Mouse (Mus musculus): ENCODE results near the gene Ggt7.
"Not testable (repeated sequence)": the region's sequence is repeated elsewhere in the genome, so short reads cannot be mapped to it uniquely, and the experiment has no call there.

The Ggt7 gene

GRCm38 (mm10) chr2:155517455-155518423 is at the start of gene Ggt7, which contains the start of gene Acss2:
Gene Ggt7 (minus strand): TSS chr2:155518237.
Gene Acss2 (plus strand): TSS chr2:155517948.
- peak; percentile 100 for DNase-seq (ENCODE audit: low spot score)

GRCm38 (mm10) chr2:155567751-155568150 is 49.7 kb upstream of the Ggt7 start:
- DNase-seq (ENCODE audit: low spot score) = no peak

GRCm38 (mm10) chr2:155562934-155563333 is 44.9 kb upstream of the Ggt7 start:
- DNase-seq (ENCODE audit: low spot score) = no peak

GRCm38 (mm10) chr2:155562209-155562608 is 44.2 kb upstream of the Ggt7 start:
- no peak for DNase-seq (ENCODE audit: low spot score)

- no peak for DNase-seq (ENCODE audit: low spot score)
These were observed 36.5 kb upstream of the Ggt7 start for GRCm38 (mm10) chr2:155554426-155554985.

- DNase-seq (ENCODE audit: low spot score) = no peak
These were observed 34.9 kb upstream of the Ggt7 start for GRCm38 (mm10) chr2:155552949-155553354.

GRCm38 (mm10) chr2:155552336-155552735 is 34.3 kb upstream of the Ggt7 start:
- no peak for DNase-seq (ENCODE audit: low spot score)

GRCm38 (mm10) chr2:155546955-155547354 is 28.9 kb upstream of the Ggt7 start:
- no peak for DNase-seq (ENCODE audit: low spot score)

GRCm38 (mm10) chr2:155540822-155541458 is 22.9 kb upstream of the Ggt7 start:
- peak; percentile 83 for DNase-seq (ENCODE audit: low spot score)

- DNase-seq (ENCODE audit: low spot score) = no peak
These were observed 21.7 kb upstream of the Ggt7 start for GRCm38 (mm10) chr2:155539696-155540095.

- DNase-seq (ENCODE audit: low spot score) = not testable (repeated sequence)
These were observed 20.5 kb upstream of the Ggt7 start for GRCm38 (mm10) chr2:155538463-155539057.

- DNase-seq (ENCODE audit: low spot score) = peak; percentile 41
These were observed 19.9 kb upstream of the Ggt7 start for GRCm38 (mm10) chr2:155537761-155538462.

- no peak for DNase-seq (ENCODE audit: low spot score)
These were observed 18.3 kb upstream of the Ggt7 start for GRCm38 (mm10) chr2:155536292-155536691.

GRCm38 (mm10) chr2:155527367-155527766 is 9.3 kb upstream of the Ggt7 start:
- DNase-seq (ENCODE audit: low spot score) = no peak

- DNase-seq (ENCODE audit: low spot score) = no peak
These were observed 6.3 kb upstream of the Ggt7 start for GRCm38 (mm10) chr2:155524378-155524777.

GRCm38 (mm10) chr2:155523706-155524105 is 5.7 kb upstream of the Ggt7 start:
- no peak for DNase-seq (ENCODE audit: low spot score)

GRCm38 (mm10) chr2:155518531-155519270 is 664 bp upstream of the Ggt7 start:
- DNase-seq (ENCODE audit: low spot score) = no peak

- peak; percentile 76 for DNase-seq (ENCODE audit: low spot score)
These were observed 2.1 kb downstream of the Ggt7 start for GRCm38 (mm10) chr2:155515941-155516340.

GRCm38 (mm10) chr2:155514666-155515065 is 3.4 kb downstream of the Ggt7 start:
- DNase-seq (ENCODE audit: low spot score) = no peak

GRCm38 (mm10) chr2:155513543-155513942 is 4.5 kb downstream of the Ggt7 start:
- no peak for DNase-seq (ENCODE audit: low spot score)

- peak; percentile 86 for DNase-seq (ENCODE audit: low spot score)
These were observed 5.6 kb downstream of the Ggt7 start for GRCm38 (mm10) chr2:155512479-155512878.

Measured in adipocyte (in vitro differentiated cells).